Mouse (Mus musculus) heart, adult 18-20 months (tissue): Measurements from ENCODE around the gene Trim62. TPM values are rescaled to one million over a fixed set of nuclear protein-coding genes. Genes with fewer than 3 reads are reported as not detected.

Source experiments
- DNase-seq, 2 experiments: peaks; one replicate each; pipeline ENCODE4 v3.0.0; 2021 to 2022; ENCODE audit warnings: mixed read lengths in 1 of 2
- total RNA-seq, 2 experiments: library from RNA; stranded (reverse); gene quantifications; 2 replicates each; pipeline ENCODE4 v1.2.3; 2021

Gene Trim62
- total RNA-seq, 2 experiments from 2014 or later: 1.1 to 1.3 TPM

DNA sequence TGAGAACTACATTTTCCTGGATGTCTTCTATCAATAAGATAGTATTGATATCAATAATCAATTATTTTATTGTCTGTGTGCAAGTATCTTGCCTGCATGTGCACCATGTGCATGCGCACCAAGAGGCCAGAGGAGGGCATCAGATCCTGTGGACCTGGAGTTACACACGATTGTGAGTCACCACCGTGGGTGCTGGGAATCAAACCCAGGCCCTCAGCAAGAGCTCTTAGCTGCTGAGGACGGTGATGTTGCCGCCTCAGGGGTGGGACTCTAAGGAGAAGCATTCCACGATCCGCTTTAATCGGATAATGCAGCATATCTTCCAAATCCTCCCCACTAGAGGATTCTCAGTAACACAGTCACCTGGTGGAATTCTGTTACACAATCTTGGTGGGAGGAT lies 2.2 kb downstream of the Trim62 start:
- DNase-seq: no peak

DNA sequence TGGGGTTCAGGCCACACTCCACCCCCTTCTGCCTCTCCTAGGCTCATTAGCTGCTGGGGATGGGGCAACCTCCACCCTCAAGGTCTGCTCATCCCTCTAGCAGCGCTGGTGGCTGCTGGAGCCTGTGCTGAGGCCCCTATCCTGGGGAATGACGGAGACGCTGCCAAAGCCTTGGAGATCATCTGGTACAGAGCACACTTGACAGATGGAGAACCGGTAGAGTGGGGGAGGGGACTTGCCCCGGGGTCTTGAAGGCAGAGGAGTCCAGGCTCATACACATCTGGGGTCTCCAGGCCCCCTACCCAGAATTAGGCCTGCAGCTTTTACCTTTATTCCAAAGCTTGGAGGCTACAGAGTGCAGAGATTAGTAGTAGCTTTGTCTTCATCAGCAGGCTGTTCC lies 3.2 kb downstream of the Trim62 start:
- no peak for DNase-seq

- no peak for DNase-seq
Measured at GRCm38 (mm10) chr4:128887026-128887425, 3.6 kb downstream of the Trim62 start.

DNA sequence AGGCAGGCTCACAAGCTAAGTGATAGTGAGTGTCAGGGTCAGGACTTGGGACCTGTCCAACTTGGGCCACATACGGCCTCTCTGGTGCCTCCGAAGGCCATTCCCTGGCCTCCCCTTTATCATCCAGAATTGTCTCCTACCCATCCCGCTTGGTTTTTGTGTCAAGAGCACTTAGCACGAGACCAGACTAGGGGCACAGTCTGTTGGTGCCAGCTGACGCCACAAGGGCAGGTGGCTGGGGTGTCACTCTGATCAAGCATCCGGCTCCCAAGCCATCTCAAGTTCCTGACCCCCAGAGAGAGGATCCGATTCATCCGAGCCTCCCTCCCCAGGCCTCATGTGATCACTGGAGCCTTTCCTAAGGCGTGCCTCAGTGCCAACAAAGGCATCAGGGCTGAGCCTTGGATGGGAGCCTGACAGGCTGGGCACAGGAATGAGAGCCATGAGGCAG lies 4.3 kb downstream of the Trim62 start:
- DNase-seq: no peak

GRCm38 (mm10) chr4:128888436-128888990 lies 5.1 kb downstream of the Trim62 start:
- DNase-seq: no peak

- no peak for DNase-seq
Measured at GRCm38 (mm10) chr4:128889752-128890630, 6.6 kb downstream of the Trim62 start.

DNA sequence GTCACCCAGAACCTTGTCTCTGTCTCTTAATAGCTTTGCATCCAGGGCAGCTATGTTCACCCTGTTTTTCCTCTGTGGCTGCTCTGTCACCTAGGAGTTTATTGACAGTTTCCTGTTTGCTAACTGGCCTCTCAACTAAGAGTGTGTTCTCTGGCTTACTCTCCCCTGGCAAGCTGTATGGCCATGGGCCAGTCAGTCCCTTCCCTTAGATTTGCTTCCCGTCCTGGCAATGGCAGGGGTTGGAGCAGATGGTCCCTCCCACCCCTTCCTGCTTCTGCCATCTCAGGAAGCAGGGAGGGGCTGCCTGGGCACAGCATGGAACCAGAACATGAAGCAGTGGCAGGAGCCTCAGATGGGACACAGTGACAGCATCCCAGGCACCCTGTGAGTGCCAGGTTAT lies 7.8 kb downstream of the Trim62 start:
- DNase-seq: peak; percentile 55 to 83

DNA sequence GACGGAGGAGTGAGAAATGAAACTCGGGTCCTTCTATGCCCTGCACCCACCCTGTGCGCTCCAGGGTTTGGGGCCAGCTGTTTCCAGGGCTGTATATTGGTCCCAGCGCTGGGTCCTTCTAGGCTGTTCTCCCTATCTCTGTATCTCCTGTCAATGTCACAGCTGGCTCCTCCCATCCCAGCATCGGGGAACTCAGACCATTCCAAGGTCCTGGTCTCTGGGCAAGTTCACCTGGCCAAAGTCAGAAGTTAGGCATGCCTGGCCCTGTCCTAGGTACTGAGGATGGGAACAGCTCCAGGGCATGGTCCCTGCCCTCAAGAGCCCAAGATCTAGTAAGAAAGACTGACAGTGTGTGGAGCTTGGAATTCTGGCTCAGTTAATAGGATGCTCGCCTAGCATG lies 8.4 kb downstream of the Trim62 start:
- no peak for DNase-seq

DNA sequence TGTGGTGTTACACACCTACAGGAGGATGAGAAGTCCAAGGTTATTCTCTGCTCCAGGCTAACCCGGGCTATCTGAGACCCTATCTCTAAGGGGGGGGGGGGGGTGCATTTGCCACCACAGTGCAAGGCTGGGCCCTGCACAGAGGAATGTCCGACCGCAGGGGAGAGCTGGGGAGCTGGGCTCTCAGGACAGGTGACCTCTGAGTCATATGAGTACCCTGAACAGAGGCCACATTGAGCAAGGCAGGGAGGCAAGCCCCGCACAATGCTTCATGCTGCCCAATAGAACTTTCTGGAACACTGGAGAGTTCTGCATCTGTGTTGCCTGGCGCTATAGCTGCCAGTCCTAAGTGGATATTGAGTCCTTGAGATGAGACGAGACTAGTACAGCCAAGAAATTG lies 8.8 kb downstream of the Trim62 start:
- no peak for DNase-seq

- DNase-seq: no peak
Measured at GRCm38 (mm10) chr4:128894112-128894511, 10.7 kb downstream of the Trim62 start.

DNA sequence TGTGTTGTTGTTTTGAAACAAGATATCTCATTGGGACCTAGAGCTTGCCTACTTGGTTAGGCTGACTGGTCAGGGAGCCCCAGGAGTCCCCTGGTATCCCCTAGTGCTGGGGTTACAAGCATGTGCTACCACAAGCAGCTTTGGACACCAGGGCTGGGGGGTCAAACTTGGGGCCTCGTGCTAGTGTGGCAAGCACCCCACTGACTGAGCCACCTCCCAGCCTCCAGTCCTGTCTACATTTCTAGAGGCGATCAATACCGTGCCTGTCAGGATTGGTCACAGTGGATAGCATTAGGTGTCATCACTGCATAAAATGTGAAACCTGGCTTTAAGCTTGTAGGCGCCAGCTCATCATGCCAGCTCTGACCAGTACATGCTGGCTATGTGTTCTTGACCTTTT lies 12.5 kb downstream of the Trim62 start:
- DNase-seq: no peak

- DNase-seq: no peak
Measured at GRCm38 (mm10) chr4:128896667-128897066, 13.3 kb downstream of the Trim62 start.

DNA sequence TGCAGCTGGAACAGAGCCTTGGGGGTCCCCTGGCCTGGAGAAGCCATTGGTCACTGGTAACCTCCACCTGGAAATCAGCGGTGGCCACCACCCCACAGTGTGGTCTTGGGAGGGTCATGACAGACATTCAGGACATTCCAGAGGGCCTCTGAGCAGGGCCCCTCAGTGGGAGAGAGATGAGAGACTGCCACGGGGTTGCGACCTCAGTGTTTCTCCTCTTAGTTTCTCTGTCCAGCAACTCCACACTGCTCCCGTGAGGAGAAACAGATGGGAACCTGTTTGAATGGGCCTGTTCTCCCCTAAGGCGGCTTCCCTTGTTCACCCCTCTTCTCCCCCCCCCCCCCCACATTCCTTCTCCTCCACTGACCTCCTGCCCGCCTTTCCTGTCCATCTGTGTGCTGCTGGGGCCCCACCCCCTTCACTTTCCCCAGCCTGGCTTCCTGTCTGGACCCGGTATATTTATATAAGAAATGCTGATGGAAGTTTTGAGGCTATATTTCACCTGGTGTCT lies 14.6 kb downstream of the Trim62 start:
- peak in 1 of 2 experiments; percentile 55 for DNase-seq

DNA sequence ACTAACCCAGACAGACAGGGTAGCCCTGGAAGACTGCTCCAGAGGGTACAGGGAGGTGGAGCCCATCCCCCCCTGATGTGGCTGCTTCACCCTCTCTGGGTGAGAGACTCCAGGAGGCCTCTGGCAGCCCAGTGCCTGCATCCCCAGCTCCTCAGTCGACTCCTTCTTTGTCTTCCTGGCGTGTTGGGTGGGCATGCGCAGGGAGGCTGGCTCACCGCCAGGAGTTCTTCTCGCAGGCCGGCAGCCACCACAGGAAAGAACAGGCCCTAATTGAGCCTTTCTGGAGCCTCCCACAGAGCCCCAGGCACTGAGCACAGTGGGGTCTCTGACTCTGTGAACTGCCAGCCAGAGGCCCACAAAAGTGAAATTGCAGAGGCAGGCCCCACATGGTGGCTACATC lies 16.0 kb downstream of the Trim62 start:
- DNase-seq: peak; percentile 63 to 79

- DNase-seq: no peak
Measured at GRCm38 (mm10) chr4:128900484-128900883, 17.1 kb downstream of the Trim62 start.

DNA sequence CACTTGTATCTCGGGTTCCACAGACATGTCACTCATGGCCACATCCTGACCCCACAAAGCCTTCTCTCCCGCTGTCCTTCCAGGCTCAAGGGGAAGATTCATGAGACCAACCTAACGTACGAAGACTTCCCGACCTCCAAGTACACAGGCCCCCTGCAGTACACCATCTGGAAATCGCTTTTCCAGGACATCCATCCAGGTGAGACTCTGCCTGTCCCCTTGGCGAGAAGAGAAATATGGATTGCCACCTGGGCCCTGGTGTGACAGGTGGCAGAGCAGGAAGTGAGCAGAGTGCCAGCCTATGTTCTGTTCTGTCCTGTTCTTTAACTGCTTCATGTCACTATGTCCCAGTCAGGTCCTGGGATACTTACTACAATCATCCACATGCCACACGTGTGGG lies 19.0 kb downstream of the Trim62 start:
- DNase-seq: no peak

DNA sequence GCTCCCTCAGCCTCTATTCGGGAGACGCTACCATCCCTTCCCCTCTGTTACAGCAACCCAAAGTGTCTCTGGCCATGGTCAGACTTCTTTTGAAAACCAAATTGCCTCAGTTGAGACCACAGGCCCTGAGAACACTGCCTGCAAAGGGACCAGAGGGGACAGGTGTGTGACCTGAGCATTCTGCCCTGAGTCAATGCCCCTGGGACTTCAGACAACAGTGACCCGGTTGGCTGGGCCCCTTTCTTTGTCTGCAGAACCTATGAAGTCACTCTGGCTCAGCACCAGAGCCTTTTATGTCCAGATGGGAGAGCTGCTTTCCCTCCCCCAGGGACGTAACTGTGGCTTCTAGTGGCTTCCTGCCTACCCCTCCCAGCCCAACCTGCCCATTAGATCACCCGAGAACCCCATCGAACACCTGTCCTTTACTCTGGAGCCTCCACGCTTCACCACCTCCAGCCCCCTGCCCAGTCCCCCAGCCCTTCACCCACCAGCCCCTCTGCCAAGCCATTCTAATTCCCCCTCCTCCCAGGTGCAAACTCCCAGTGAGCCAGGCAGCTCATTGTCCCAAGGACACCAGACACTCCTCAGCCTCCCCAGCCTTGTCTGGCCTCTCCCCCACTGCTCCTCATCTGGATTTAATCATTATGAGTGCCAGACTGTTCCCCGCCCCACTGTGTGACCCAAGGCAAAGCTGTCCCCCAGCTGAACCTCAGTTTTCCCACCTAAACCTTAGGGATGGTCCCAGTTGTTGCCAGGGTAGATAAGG lies 20.8 kb downstream of the Trim62 start:
- DNase-seq: no peak

DNA sequence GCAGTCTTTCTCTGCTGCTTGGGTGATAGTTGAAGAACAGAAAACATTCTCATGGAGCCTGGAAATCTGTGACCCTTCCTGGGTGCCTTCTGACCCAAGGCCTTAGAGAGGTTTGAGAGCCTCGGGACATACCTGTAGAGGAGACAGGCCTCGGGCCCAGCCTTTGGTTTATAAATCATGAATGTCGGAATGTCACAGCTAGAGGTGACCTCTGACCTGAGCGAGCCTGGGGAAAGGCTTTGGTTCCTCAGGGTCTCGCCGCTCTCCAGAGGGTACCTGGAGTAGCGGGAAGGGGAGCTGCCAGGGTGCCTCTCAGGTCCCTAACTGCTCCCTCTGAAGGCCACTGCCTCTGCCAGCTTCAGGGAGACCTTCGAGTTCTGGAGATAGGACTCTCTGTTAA lies 21.9 kb downstream of the Trim62 start:
- no peak for DNase-seq

DNA sequence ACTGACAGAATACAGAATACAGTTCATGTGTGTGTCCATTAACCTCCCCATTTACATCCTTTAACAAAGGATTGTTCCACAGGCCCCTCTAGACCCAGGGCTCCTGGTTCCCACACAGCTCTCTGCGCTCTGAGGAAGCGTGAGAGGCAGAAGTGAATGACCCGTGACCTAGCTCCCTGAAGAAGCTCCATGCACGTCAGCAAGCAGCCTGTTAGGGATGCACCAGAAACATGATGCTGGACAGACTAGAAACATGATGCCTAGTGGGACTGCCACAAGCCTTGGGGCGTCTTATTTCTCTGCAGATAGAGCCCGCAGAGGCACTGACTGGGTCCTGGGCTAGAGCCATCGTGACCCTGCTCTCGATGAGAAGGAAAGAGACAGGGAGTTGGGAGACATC lies 23.4 kb downstream of the Trim62 start:
- DNase-seq: no peak

- no peak for DNase-seq
Measured at GRCm38 (mm10) chr4:128907238-128907968, 24.0 kb downstream of the Trim62 start.

DNA sequence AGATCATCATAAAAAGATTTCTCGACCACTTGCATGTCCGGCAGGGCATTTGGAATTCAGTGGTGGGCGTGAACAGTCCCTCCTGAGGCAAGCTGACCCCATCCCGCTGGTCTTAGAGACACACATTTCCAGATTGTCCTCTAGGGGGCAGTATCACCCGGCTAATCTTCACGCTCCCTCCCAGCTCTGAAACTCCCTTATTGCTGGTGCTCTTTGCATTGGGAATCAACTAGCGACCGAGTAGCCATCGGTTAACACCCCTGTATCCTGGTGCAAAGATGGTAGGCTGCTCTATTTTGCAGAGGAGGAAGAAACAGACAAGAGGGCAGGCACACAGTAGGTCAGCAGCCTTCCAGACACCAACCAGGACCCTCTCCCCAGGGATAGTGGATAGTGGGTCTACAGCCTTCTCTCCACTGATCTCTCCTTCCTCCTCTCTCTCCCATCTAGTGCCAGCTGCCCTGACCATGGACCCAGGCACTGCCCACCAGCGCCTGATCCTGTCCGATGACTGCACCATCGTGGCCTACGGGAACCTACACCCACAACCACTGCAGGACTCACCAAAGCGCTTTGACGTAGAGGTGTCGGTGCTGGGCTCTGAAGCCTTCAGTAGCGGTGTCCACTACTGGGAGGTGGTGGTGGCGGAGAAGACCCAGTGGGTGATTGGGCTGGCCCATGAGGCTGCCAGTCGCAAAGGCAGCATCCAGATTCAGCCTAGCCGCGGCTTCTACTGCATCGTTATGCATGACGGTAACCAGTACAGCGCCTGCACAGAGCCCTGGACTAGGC lies 25.4 kb downstream of the Trim62 start:
- DNase-seq: peak; percentile 39 to 63
